Mouse (Mus musculus): ENCODE results near the gene Gpd1l. TPM values are rescaled to one million over a fixed set of nuclear protein-coding genes. Genes with fewer than 3 reads are reported as not detected.
"Not testable (repeated sequence)": the region's sequence is repeated elsewhere in the genome, so short reads cannot be mapped to it uniquely, and the experiment has no call there.

The Gpd1l gene
- polyA plus RNA-seq (2014; fragmentation: Nextera tagmentation; extraction: Ambion mirVana), result 10.6 and 14.1 TPM in 2 replicates

DNA sequence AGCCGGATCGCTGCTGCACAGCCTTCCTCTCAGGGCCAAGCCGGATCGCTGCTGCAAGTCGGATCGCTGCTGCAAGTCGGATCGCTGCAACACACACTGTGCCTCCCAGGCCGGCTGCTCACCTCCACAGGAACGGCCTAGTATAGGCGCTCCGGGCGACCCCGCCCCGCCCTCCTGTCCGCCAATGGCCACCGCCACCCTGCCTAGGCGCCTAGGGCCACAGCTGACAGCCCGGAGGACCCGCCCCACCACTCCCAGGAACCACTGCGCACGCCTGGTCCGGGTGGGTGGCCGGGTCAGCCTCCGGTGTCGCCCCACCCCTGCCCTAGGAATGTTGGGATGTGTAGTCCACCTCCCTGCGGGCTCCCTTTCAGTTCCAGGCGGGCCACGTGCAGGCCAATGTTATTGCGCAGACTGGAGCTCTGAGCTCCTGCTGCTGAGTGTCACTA, at the start of gene Gpd1l:
TSS of gene Gpd1l (minus strand) at position 265 of the 449 bp plus-strand sequence.
- no peaks in the 10 kb centered on the region for H3K9me3 ChIP-seq (replicated peaks; ENCODE audit: control insufficient read depth, low read length)
- WGBS, result under 1% methylated on average over 30 of the region's 30 CpGs

DNA sequence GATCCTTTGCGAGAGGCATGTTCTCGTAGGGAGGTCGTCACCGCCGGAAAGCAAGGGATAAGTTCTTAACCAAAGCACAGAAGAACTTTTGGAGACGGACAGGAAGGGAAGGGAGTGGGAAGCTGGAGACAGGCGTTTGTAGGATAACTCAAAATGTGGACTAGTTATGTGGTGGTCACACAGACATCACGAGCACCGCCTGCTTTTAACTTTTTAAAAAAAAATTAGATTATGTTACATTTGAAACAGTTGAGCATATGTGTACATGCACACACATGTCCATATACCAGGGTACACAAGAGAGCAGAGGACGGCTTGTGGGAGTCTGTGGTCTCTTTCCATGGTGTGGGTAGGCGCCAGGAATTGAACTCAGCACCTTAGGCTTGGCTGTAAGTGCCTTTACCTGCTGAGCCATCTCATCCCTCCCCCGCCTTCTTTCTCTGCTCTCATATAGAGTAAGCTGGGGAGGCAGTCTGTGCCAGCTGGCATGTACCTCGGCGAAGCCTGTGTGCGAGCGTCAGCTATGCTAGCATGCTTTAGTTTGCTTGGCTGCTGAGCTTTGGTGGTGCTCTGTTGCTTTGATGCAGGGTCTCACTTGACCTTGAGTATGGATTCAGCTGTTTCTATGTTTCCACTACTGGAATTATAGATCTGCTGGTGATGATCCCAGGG, 49.0 kb upstream of the Gpd1l start, which contains the start of gene Rps27rt:
TSS of gene Rps27rt (minus strand) at position 51 of the 672 bp plus-strand sequence.
- Histone ChIP-seq H3K9ac (ENCODE audit: low read length) (no peak within 1 kb of the TSS), H3K4me3 (ENCODE audit: low read depth, low read length) (no peak within 1 kb of the TSS), H3K27me3 (replicated peaks; ENCODE audit: control insufficient read depth, insufficient read depth, low read length) (no peaks in the 10 kb centered on the region), H3K27ac (ENCODE audit: low read depth, low read length) (no peak within 1 kb of the TSS), H3K9me3 (replicated peaks; ENCODE audit: control insufficient read depth, low read length) (no peaks in the 10 kb centered on the region), H3K4me1 (ENCODE audit: control insufficient read depth, insufficient read depth, low read length) (peaks cover 6% of the 10 kb centered on the region; the same call in 1 of the 2 replicates), H3K36me3 (ENCODE audit: control insufficient read depth, insufficient read depth, low read length) (no peaks in the 10 kb centered on the region), H3K4me2 (ENCODE audit: low read length) (no peak within 1 kb of the TSS)
- DNase-seq (ENCODE audit: low spot score) (peak; percentile 55), ATAC-seq (no peak)
- WGBS, result 93% methylated on average over 16 of the region's 16 CpGs

More for the DNA sequence above, at the start of gene Gpd1l:
- Histone ChIP-seq H3K4me2 (ENCODE audit: low read length) (peak within 1 kb of the TSS; percentile 97), H3K27ac (ENCODE audit: low read depth, low read length) (peak within 1 kb of the TSS; percentile 52; the same call in 1 of the 2 replicates), H3K4me1 (ENCODE audit: control insufficient read depth, insufficient read depth, low read length) (peaks cover 6% of the 10 kb centered on the region), H3K36me3 (ENCODE audit: control insufficient read depth, insufficient read depth, low read length) (no peaks in the 10 kb centered on the region), H3K27me3 (replicated peaks; ENCODE audit: control insufficient read depth, insufficient read depth, low read length) (no peaks in the 10 kb centered on the region), H3K9ac (ENCODE audit: low read length) (peak within 1 kb of the TSS; percentile 75), H3K4me3 (ENCODE audit: low read depth, low read length) (peak within 1 kb of the TSS; percentile 73)
- peak; percentile 98 for ATAC-seq
- DNase-seq (ENCODE audit: low spot score), result peak; percentile 92

DNA sequence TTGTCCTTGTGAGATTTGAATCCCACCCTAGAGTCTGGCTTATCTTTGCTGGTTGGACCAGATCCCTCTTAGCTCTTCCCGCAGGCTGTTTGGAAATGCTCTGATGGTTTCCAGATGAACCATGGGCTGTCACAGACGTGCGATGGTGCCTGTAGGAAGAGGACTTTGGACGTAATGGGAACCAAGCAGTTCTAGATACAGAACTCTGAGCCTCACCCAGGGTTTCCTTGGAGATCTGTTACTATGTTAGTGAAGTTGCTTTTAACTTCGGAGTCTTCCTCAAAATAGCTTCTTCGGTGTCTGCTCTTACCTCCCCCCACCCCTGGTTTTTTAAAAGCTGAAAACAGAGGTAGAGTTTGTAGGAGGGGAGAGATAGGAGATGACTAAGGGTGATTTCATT, 46.2 kb upstream of the Gpd1l start:
- H3K27me3 ChIP-seq (replicated peaks; ENCODE audit: control insufficient read depth, insufficient read depth, low read length), result no peaks in the 10 kb centered on the region
- WGBS, result 89% methylated on average over 6 of the region's 6 CpGs
- ATAC-seq (no peak), DNase-seq (ENCODE audit: low spot score) (no peak)
- H3K4me2 ChIP-seq (ENCODE audit: low read length), result no peak overlapping the region
- H3K9me3 ChIP-seq (replicated peaks; ENCODE audit: control insufficient read depth, low read length), result no peaks in the 10 kb centered on the region
- no peak overlapping the region for H3K9ac ChIP-seq (ENCODE audit: low read length)
- no peaks in the 10 kb centered on the region for H3K36me3 ChIP-seq (ENCODE audit: control insufficient read depth, insufficient read depth, low read length)
- peaks cover 8% of the 10 kb centered on the region; the same call in 1 of the 2 replicates for H3K4me1 ChIP-seq (ENCODE audit: control insufficient read depth, insufficient read depth, low read length)
- no peak overlapping the region for H3K27ac ChIP-seq (ENCODE audit: low read depth, low read length)
- H3K4me3 ChIP-seq (ENCODE audit: low read depth, low read length), result no peak overlapping the region

DNA sequence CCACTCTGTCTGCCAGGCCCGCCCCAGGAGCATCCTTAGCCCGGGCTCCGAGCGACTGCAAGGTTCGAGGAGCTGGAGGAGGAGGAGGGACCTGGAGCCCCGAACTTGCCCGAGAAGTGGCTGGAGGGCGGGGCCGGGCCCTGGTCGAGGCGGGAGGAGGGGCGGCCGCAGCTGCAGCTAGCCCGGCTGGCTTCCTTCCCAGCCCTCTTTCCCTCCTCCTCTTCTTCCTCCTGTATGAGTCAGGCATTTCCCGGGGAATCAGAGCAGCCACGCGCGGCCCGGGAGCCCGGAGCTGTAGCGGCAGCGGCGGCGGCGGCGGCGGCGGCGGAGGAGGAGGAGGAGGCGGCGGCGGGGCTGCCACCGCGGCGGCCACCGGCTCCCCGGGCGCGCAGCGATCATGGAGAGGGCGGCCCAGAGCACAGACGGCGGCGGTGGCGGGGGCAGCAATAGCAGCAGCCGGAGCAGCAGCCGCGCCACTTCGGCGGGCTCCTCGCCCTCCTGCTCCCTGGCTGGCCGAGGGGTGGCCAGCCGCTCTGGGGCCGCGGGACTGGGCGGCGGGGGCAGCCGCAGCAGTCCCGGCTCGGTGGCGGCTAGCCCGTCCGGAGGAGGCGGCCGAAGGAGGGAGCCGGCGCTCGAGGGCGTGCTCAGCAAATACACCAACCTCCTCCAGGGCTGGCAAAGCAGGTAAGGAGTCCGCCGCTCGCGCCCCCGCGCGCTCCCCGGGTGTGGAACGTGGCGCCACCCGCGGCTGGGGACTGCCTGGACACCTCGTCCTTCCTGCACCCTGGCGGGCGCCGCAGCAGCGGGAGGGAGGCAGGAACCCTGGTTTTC, 44.7 kb upstream of the Gpd1l start, which contains the start of gene Osbpl10:
TSS of gene Osbpl10 (plus strand) at position 289 of the 831 bp plus-strand sequence.
- Histone ChIP-seq H3K27me3 (replicated peaks; ENCODE audit: control insufficient read depth, insufficient read depth, low read length) (no peaks in the 10 kb centered on the region), H3K27ac (ENCODE audit: low read depth, low read length) (peak within 1 kb of the TSS; percentile 78), H3K4me3 (ENCODE audit: low read depth, low read length) (peak within 1 kb of the TSS; percentile 76), H3K36me3 (ENCODE audit: control insufficient read depth, insufficient read depth, low read length) (no peaks in the 10 kb centered on the region), H3K4me1 (ENCODE audit: control insufficient read depth, insufficient read depth, low read length) (peaks cover 8% of the 10 kb centered on the region; the same call in 1 of the 2 replicates), H3K9me3 (replicated peaks; ENCODE audit: control insufficient read depth, low read length) (no peaks in the 10 kb centered on the region), H3K4me2 (ENCODE audit: low read length) (peak within 1 kb of the TSS; percentile 92), H3K9ac (ENCODE audit: low read length) (peak within 1 kb of the TSS; percentile 80)
- ATAC-seq (peak; percentile 86), DNase-seq (ENCODE audit: low spot score) (peak; percentile 81)
- WGBS, result under 1% methylated on average over 57 of the region's 86 CpGs

DNA sequence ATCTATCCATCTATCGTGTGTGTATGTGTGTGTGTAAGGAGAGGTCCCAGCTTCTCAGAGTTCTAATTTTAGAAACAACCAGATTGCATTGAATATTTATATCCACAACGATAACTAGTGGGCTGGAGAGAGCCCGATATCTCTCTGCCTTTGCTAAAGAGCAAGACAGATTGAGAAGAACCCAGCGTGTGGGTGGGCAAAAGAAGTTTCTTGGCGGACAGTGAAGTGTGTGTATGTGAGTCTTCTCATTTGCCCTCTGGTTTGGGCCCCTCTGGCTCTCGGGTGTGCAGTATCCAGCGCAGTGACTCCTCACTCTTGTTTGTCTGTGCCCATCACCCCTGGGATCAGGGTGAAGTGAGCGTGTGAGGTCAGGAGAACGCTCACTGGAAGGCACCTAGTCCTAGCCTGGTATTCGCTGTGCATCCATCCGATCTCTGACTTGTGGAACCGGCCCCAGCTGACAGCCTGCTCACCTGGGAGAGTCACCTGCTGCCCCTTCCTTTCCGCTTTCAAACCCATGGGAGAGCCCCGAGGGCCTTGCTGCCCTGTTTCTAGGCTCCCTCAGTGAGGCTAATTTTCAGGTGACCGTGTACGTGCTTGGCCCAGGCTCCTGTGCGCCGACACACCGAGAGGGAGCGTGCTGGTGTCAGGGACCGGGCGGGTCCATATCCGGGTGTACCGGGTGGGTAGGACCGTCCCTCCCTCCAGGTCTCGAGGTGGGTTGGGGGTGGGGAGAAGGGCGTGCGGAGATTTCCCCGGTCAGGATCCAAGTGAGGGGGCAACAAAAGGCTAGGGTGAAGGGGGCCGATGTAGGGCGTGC, 43.9 kb upstream of the Gpd1l start:
- 8% methylated on average over 31 of the region's 31 CpGs for WGBS
- Histone ChIP-seq H3K4me1 (ENCODE audit: control insufficient read depth, insufficient read depth, low read length) (peaks cover 8% of the 10 kb centered on the region; the same call in 1 of the 2 replicates), H3K36me3 (ENCODE audit: control insufficient read depth, insufficient read depth, low read length) (no peaks in the 10 kb centered on the region), H3K9ac (ENCODE audit: low read length) (peak overlapping the region; percentile 80), H3K4me3 (ENCODE audit: low read depth, low read length) (peak overlapping the region; percentile 76), H3K27me3 (replicated peaks; ENCODE audit: control insufficient read depth, insufficient read depth, low read length) (no peaks in the 10 kb centered on the region), H3K4me2 (ENCODE audit: low read length) (peak overlapping the region; percentile 92), H3K27ac (ENCODE audit: low read depth, low read length) (peak overlapping the region; percentile 48; the same call in 1 of the 2 replicates), H3K9me3 (replicated peaks; ENCODE audit: control insufficient read depth, low read length) (no peaks in the 10 kb centered on the region)
- peak; percentile 38 for DNase-seq (ENCODE audit: low spot score)
- ATAC-seq, result peak; percentile 14; the same call in 1 of the 2 replicates

DNA sequence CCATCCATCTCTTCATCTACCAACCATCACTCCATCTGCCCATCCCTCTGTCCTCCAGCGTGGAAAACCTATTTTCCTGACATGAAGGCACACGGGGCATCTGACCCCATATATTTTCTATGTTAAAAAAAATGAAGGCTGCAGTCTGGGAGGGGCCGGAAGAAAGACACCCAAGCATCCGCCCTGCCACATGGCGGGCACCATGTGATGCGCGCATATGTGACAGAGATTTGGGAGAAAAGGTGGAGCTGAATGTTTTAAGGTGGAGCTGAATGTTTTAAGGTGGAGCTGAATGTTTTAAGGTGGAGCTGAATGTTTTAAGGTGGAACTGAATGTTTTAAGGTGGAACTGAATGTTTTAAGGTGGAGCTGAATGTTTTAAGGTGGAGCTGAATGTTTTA, 32.5 kb upstream of the Gpd1l start:
- H3K9ac ChIP-seq (ENCODE audit: low read length); H3K4me2 ChIP-seq (ENCODE audit: low read length); H3K9me3 ChIP-seq (replicated peaks; ENCODE audit: control insufficient read depth, low read length); H3K4me3 ChIP-seq (ENCODE audit: low read depth, low read length); H3K36me3 ChIP-seq (ENCODE audit: control insufficient read depth, insufficient read depth, low read length); H3K27ac ChIP-seq (ENCODE audit: low read depth, low read length); H3K4me1 ChIP-seq (ENCODE audit: control insufficient read depth, insufficient read depth, low read length); H3K27me3 ChIP-seq (replicated peaks; ENCODE audit: control insufficient read depth, insufficient read depth, low read length); ATAC-seq; DNase-seq (ENCODE audit: low spot score): not testable (repeated sequence)
- WGBS, result 78% methylated on average over 7 of the region's 7 CpGs

DNA sequence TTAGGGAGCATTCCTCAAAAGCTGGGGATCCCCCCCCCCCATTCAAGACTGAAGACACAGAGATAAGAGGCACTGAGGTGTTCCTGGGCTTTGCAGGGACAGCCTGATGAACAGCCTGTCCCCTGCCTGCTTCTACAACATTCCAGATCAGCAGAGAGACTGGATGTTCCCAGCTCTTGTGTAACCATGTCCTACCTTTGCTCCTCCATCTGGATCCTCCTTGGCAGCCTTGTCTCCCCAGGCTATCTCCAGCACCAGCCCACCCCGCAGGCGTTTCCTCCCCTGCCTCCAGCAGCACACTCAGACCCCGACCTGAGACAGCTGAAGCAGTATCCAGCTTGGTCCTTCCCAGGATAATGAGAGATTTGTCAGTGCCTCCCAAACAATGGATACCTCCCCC, 30.3 kb upstream of the Gpd1l start:
- Histone ChIP-seq H3K27ac (ENCODE audit: low read depth, low read length) (no peak overlapping the region), H3K4me2 (ENCODE audit: low read length) (no peak overlapping the region), H3K4me3 (ENCODE audit: low read depth, low read length) (no peak overlapping the region), H3K27me3 (replicated peaks; ENCODE audit: control insufficient read depth, insufficient read depth, low read length) (no peaks in the 10 kb centered on the region), H3K4me1 (ENCODE audit: control insufficient read depth, insufficient read depth, low read length) (no peaks in the 10 kb centered on the region), H3K36me3 (ENCODE audit: control insufficient read depth, insufficient read depth, low read length) (no peaks in the 10 kb centered on the region), H3K9ac (ENCODE audit: low read length) (no peak overlapping the region), H3K9me3 (replicated peaks; ENCODE audit: control insufficient read depth, low read length) (0 out of 2 replicates have a peak, but pooled peaks cover 3% of the 10 kb centered on the region)
- no peak for DNase-seq (ENCODE audit: low spot score)
- no peak for ATAC-seq
- 67% methylated on average over 3 of the region's 3 CpGs for WGBS

DNA sequence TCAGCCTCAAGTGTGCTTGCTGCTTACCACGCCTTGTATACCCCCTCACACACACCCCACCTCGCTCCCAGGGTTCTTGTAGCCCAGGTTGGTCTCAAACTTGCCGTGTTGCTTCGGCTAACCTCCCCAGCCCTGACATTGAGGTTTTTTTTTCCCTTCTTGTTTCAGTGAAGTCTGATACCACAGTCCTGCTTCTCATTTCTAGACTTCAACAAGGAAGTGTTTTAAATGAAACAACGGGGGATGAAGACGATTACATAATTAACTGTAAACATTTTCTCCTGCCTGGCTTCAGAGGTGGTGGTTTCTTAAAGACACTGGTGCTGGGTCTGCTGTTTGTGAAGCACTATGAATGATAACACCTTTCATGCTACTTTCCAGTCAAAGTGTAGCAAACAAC, 27.1 kb upstream of the Gpd1l start:
- no peak overlapping the region for H3K4me2 ChIP-seq (ENCODE audit: low read length)
- no peak overlapping the region for H3K4me3 ChIP-seq (ENCODE audit: low read depth, low read length)
- 92% methylated on average over 6 of the region's 6 CpGs for WGBS
- H3K9ac ChIP-seq (ENCODE audit: low read length), result no peak overlapping the region
- 0 out of 2 replicates have a peak, but pooled peaks cover 3% of the 10 kb centered on the region for H3K9me3 ChIP-seq (replicated peaks; ENCODE audit: control insufficient read depth, low read length)
- no peaks in the 10 kb centered on the region for H3K4me1 ChIP-seq (ENCODE audit: control insufficient read depth, insufficient read depth, low read length)
- no peaks in the 10 kb centered on the region for H3K36me3 ChIP-seq (ENCODE audit: control insufficient read depth, insufficient read depth, low read length)
- no peak for ATAC-seq
- H3K27ac ChIP-seq (ENCODE audit: low read depth, low read length), result no peak overlapping the region
- DNase-seq (ENCODE audit: low spot score), result no peak
- H3K27me3 ChIP-seq (replicated peaks; ENCODE audit: control insufficient read depth, insufficient read depth, low read length), result no peaks in the 10 kb centered on the region

Measured in forebrain, embryonic 14.5 days (tissue).